ENCODE assay signal across 22 mouse cellular contexts in genomic region chr6:143642052-143642451, GRCm38 (mm10).
DNase-seq lines count a peak whose midpoint lies in the region; TF ChIP-seq lines count a peak whose summit lies in the region.
"Had no signal": no experiment of that assay in that cellular context is flagged by ENCODE, and none has a peak within 500 bp of the region (broad histone marks: within the 10 kb centered on the region; RNA-seq: fewer than 3 reads in every experiment).

No protein-coding gene starts in this region.

- H3ac ChIP-seq in myocyte (ENCODE audit: control insufficient read depth, insufficient read length) = no peak overlapping the region

- no peaks in the 10 kb centered on the region for H3K79me2 ChIP-seq in myocyte (ENCODE audit: control insufficient read depth, insufficient read depth)

- TF ChIP-seq POLR2A in myocyte (IDR thresholded peaks at IDR 0.05; ENCODE audit: insufficient read length, low read depth) = no peak

- no peaks in the 10 kb centered on the region for H3K36me3 ChIP-seq in myocyte (ENCODE audit: control insufficient read depth, insufficient read depth)
- H3K36me3 ChIP-seq: embryonic facial prominence, embryonic 10.5 days; embryonic facial prominence, embryonic 12.5 days; forebrain, embryonic 15.5 days; G1E had no signal

- peak; percentile 9 for DNase-seq in adrenal gland, adult 2 months
- no peak for DNase-seq in adrenal gland, postnatal 4 days (ENCODE audit: low spot score in 2 of 2)
- DNase-seq in 416B (ENCODE audit: low read depth) = peak; percentile 22
- DNase-seq in Muller cell, postnatal 12 days (ENCODE audit: inconsistent ontology term) = peak; percentile 14
- DNase-seq in spleen, postnatal 36 days (ENCODE audit: low spot score in 2 of 2) = no peak
- DNase-seq in cerebellum, adult 18-20 months = no peak
- no peak for DNase-seq in neural tube, embryonic 10.5 days (ENCODE audit: extremely low spot score, low spot score)
- DNase-seq: adrenal gland, postnatal 10 days; adrenal gland, postnatal 25 days; cerebellum, adult 2 months; cerebellum, adult 9-10 months; cerebellum, postnatal 10 days; cerebellum, postnatal 25 days; forebrain, postnatal 0 days had no signal

- no peak overlapping the region for H3K4me3 ChIP-seq in myocyte
- H3K4me3 ChIP-seq: embryonic facial prominence, embryonic 10.5 days; embryonic facial prominence, embryonic 12.5 days; forebrain, embryonic 13.5 days; forebrain, embryonic 15.5 days had no signal

- no peak overlapping the region for H3K4me2 ChIP-seq in myocyte (ENCODE audit: low read depth)
- H3K4me2 ChIP-seq: embryonic facial prominence, embryonic 12.5 days; forebrain, embryonic 13.5 days; forebrain, embryonic 15.5 days had no signal

- H3K27me3 ChIP-seq in myocyte (ENCODE audit: control insufficient read depth, insufficient read depth, insufficient read length) = no peaks in the 10 kb centered on the region
- H3K27me3 ChIP-seq: CH12.LX; embryonic facial prominence, embryonic 12.5 days; forebrain, embryonic 13.5 days; forebrain, embryonic 15.5 days; Patski had no signal

TF ChIP-seq in myocyte, 11 proteins besides CTCF, POLR2A, EP300 and RAD21:
- TF ChIP-seq MAX (IDR thresholded peaks at IDR 0.05; ENCODE audit: low read depth) = peak; percentile 6
- no peak for TF ChIP-seq MYOD1 (IDR thresholded peaks at IDR 0.05; ENCODE audit: control insufficient read depth in 1 of 3, insufficient read length in 2 of 3, low read depth in 2 of 3)
- no peak for TF ChIP-seq REST (IDR thresholded peaks at IDR 0.05; ENCODE audit: insufficient read depth, insufficient read length)

Comparison
In these comparisons a context has a peak if more than half of its experiments do, and no peak if none do; other contexts are left out.
1. DNase-seq: peak in adrenal gland, adult 2 months (single experiment), 416B (single experiment) and Muller cell, postnatal 12 days (single experiment); none in adrenal gland, postnatal 4 days (0 of 2), spleen, postnatal 36 days (0 of 2), cerebellum, adult 18-20 months (0 of 2) and neural tube, embryonic 10.5 days (single experiment).